Mouse (Mus musculus) heart, adult 18-20 months (tissue): ENCODE measurements around the gene Gak. TPM values are rescaled to one million over a fixed set of nuclear protein-coding genes. Genes with fewer than 3 reads are reported as not detected.
"Not testable (repeated sequence)": the region's sequence is repeated elsewhere in the genome, so short reads cannot be mapped to it uniquely, and the experiment has no call there.

Experiments used
- DNase-seq, 2 experiments: peaks; one replicate each; pipeline ENCODE4 v3.0.0; 2021 to 2022; ENCODE audit warnings: mixed read lengths in 1 of 2
- total RNA-seq, 2 experiments: library from RNA; stranded (reverse); gene quantifications; 2 replicates each; pipeline ENCODE4 v1.2.3; 2021

Gene Gak
- total RNA-seq, 2 experiments from 2014 or later = 18.2 to 21.5 TPM

DNA sequence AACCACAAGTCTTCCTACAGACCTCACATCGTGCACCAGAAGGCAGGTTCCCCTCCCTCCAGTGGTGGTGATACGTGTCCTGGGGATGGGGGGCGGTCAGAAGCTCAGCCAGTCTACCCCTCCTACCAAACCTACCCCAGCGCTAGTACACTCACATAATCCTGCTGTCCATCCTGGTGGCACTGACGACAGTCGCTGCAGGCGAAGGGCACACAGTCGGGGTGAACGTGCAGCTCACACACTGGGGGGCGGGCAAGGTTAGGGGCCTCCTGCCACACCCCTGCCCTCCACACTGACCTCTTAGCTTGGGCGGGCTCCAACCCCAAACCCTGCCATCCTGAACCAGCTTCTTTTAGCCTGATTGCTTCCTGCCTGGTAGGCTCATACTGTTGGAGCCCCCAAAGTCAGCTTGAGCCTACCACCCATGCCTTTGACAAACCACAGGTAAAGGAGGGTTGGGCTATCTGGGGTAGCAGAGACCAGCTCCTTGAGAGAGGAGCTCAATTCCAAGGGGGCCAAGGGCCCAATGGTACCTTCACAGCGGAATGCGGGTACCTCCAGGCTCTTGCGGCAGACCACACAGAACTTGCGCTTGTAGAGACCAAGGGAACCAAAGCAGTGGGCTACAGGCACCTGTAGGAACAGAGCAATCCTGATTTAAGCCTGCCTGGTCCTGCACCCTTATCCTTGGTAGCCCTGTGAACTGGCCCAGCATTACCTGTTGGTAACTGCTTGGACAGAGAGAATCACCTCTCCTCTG lies 26.5 kb upstream of the Gak start:
- no peak for DNase-seq

DNA sequence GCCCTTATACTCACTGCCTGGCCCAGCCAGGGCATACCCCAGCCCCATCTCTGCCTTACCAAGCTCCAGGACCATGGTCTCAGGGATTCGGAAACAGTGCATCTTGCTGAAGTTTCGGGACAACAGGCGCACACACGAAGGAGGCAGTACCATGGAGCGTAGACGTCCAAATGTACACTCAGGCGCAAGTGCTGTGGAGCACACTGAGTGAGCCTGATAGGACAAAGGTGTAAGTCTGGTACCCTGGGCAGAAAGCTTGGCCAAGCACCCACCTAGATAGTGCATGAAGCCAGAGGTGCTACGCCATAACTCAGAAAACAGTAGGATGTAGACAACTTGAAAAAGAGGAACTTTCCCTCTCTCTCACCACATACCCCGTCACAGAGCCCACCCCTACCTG lies 25.8 kb upstream of the Gak start:
- DNase-seq = no peak

DNA sequence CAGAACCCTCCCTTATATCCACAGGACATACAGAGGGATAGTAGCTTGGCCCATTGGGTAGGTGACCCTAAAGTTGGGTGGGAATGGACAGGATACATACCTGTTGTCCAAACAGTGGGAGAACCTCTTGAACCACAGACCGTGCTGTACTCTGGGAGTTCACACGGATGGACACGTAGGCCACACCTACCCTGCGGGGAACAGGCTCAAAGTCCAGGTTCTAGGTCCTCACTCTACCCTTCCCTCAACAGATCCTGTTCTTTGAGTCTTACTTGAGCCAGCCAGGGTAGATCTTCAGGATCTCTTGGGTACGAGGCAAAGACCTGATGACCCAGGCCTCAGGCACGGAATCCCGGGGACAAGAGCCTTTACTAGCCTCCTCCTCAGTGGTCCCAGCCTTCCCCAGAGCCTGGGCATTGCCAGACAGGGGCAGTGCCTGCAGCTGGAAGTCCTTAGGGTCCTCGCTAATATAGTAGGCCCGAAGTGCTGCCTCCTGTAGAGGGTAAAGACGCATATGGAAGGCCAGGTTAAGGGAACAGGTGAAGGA lies 25.0 kb upstream of the Gak start:
- no peak for DNase-seq

DNA sequence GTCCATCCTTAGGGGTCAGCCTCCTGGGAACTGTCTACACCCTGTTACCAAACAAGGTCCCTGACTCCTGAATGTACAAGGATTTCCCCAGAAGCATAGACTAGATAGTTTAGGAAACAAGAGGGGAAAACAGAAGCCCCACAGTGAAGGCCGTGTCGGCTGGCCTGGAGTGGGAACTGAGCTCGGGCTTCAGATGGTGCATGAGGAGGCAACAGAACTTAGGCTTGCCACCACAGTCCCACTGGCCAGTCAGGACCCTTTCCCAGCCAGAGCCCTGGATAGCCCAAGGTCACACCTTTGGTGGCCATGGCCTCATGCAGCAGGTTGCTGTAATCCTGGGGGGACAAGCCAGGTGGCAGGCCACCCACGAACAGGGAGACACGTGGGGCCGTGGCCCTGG lies 23.8 kb upstream of the Gak start:
- no peak for DNase-seq

DNA sequence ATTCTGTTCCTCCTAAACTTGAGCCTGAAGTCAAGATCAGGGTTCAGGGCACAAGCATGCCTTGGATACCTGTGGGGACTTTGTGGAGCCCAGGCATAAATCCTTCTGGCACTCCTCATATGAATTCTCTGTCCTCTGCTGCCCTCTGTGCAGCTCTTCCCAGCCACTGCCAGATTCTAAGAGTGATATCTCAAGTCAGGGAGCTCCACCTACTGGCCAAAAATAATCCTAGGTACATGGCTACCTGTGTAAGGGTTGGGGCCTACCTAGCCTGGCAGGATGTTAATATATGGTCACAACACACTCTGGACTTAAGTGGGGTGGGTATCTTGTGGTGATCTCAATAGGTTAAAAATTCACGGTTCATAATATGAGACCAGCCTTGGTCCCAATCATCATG lies 22.3 kb upstream of the Gak start:
- peak; percentile 48 to 64 for DNase-seq

DNA sequence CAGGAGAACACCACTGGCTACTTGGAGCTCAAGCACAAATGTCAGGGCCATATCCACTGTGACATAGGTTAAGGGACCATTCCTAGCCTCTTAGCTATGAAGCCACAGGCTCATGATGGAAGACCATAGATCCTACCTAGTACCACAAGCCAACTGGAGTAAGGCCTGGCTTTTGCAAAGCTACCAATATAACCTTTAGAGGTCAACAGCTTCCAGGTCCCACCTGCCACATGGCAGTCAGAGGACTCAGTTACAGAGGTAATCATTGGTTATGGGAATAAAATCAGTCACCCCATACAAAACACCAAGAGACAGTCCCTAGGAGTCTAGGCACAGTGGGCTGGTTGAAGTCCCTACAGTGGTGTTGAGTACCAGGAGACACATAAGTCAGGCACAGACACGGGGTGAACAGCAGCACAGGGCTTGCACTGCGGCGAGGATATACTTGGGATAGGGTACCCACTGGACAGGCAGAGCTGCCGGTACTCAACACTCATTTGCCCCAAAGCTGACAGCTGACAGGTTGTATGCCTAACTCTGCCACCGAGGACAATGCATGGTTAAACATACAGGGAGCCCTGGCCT lies 21.7 kb upstream of the Gak start:
- DNase-seq = no peak

DNA sequence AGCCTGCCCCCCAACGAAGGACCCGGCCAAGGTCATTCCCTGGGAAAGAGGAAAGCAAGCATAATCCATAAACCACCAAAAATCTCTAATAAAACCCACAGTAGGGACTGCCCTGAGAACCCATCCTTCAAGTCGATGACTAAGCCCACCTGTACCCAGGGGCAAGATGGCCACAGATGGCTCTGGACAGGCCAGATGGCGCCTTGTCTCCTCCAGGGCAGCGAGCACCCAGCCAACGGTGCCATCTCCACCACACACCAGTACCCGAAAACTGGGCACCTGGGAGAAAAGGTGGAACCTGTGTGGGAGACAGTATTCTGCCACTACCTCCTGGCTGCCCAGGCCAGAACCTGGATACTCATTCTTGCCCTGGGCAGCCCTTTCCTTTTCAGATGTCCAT lies 20.8 kb upstream of the Gak start:
- no peak for DNase-seq

DNA sequence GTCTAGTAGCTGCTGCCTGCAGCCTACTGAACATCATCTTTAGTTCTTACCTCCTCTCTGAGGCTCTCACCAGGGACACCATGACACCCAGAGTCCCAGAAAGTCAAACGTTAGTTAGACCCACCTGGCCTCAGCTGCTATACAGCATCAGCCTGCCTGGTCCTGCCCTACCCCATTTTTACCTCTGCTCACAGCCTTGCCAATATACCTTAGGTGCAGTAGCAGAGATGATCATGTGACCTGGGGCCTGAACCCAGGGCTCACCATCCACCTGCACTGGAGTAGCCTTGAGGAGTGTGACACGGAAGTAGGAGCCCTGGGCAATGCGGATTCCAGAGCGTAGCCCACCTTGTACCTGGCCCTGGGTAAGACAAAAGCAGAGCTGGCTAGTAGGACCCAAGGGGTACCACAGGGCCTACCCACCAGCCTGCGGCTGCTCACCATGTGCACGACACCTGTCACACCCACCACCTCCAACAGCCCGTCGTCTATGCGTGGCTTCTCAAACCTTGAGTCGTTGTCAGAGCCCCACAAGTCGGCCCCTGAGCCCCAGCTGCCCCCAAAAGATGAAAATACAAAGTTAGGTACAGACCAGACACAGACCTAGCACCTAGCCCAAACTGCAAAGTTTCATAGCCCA lies 19.5 kb upstream of the Gak start:
- no peak for DNase-seq

DNA sequence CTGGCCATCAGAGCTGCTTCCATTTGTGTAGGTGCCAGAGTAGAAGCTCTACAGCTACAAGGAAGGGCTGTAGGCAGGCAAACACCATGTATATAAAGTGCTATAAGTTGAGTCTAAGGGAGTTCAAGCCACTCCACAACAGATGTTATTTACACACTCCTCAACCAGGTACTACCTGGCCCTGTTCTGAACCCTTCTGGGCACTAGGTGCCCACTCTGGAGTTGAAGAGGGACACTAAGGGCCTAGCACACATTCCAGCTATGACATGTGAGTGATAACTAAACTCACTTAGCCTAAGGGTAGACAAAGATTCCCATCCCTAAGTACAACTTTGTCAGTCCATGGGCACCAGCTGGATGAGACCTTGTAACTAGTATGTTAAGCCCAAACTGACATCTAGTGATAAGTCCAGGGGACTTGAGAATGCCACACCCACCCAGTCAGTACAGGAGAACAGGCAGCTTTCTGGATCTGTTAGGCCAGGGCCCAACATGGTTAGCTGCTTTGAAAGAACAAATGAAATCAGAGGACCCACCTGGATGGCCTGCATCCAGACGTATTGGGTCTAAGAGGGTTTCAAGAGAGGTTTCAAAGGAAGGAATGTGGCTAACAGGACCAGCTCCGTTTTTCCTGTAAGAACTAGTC lies 18.4 kb upstream of the Gak start:
- no peak for DNase-seq

DNA sequence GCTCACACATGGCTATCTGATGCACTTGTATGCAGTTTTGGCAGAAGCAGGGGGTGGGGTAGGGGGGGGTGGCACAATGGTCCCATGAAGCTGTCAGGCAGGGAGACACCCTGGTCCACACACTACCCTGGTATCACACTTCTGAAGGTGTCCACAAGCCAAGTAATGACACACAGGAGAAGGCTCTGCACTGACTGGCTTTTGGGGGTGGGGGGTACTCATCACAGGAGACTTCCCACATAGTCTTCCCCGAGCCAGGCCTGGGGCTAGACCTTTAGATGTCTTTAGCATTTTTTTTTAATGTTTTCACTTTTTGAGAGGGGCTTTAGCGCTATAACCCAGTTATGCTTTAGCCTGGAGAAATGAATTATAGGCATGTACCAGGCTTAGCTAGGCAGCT lies 17.8 kb upstream of the Gak start:
- no peak for DNase-seq

DNA sequence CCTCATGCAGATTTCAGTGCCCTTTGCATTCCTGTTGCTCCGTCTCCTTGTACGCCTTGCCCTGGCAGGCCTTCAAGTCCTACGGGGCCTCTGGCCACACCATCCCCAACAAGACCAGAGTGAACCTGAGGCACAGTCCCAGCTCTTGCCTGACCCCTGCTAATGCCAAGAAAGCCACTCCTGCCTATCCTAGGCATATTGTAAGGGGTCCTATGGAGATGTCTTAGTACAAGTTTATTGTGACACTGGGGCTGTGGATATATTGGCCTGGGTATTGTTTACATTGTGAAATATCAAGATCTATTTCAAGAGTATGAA lies 16.7 kb upstream of the Gak start:
- no peak for DNase-seq

DNA sequence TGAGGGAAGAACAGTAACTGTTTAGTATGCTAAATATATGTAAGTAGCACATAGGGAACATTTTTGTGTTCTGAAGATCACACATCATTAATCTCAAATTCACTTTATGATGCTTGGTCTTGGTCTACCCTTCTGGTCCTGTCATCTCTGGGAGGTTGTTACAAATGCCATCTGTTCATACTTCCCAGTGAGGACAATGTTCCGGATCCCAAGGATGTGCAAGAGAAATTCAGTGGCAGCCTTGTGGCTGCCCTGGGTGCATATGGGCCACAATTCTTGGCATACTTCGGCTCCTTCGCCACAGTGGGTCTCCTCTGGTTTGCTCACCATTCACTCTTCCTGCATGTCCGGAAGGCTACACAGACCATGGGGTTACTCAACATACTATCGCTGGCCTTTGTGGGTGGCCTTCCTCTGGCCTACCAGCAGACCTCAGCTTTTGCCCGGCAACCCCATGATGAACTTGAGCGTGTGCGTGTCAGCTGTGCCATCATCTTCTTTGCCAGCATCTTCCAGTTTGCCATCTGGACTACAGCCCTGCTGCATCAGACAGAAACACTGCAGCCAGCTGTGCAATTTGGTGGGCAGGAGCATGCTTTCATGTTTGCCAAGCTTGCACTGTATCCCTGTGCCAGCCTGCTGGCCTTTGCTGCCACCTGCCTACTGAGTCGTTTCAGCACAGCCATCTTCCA lies 16.2 kb upstream of the Gak start:
- no peak for DNase-seq

DNA sequence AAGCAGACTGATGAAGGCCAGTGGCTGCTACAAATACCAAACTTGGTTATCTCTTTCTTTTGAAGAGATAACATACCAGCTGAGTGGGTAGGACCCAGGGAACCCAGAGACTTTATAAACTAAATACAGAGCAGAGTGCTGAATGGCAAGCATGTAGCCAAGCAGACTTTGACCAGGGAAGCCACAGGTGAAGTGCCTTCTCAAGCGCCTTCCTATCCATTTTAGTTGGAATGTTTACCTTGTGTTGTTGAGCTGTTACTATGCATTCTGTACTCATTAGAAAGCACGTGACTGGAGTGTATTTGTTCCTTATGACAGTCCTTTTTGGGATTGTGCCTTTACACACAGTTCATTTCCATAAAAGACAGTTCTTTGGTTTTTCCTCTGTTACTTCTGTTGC lies 14.1 kb upstream of the Gak start:
- DNase-seq = no peak

DNA sequence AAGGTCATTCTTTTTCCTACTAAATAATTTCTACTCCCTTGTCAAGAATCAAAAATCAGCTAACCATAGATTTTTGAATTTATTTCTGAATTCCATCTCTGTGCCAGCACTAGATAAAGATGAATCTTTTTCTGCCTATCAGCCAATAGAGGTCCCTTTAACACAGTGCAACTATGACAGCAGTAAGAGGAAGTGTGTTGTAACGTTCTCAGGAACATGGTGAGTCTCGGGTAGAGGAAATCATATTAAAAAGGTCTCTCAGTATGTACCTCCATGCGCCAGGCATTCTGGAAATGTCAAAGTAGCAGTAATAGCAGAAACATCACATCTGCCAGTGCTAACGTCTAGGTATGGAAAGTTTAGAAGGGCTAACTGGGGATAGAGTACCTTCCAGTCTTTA lies 6.6 kb upstream of the Gak start:
- DNase-seq = no peak

DNA sequence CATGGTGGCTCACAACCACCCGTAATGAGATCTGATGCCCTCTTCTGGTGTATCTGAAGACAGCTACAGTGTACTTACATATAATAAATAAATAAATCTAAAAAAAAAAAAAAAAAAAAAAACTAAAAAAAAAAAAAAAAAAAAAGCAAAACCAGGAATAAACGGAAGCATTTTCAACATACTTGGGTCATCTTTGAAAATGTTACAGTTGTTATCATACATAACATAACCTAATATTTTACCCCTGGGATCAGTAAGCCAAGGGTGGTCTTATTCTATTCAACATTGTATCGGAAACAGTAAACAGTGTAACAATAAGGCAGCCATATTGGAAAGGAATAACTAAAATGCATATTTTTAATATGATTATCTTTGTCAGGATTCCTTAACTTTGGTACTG lies 4.5 kb upstream of the Gak start:
- DNase-seq = not testable (repeated sequence)

DNA sequence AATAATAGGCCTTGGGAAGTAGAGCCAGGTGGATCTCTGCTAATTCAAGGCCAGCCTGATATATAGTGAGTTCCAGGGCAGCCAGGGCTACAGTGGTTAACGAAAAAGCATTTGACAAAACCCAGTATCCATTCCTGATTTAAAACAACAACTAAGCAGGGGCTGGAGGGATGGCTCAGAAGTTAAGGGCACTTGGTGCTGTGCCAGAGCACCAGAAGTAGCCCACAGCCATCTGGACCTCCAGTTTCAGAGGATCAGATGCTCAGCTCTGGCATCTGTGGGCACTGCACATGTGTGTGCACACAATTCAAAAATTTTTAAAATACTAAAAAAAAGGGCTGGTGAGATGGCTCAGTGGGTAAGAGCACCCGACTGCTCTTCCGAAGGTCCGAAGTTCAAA lies 4.1 kb upstream of the Gak start:
- no peak for DNase-seq

DNA sequence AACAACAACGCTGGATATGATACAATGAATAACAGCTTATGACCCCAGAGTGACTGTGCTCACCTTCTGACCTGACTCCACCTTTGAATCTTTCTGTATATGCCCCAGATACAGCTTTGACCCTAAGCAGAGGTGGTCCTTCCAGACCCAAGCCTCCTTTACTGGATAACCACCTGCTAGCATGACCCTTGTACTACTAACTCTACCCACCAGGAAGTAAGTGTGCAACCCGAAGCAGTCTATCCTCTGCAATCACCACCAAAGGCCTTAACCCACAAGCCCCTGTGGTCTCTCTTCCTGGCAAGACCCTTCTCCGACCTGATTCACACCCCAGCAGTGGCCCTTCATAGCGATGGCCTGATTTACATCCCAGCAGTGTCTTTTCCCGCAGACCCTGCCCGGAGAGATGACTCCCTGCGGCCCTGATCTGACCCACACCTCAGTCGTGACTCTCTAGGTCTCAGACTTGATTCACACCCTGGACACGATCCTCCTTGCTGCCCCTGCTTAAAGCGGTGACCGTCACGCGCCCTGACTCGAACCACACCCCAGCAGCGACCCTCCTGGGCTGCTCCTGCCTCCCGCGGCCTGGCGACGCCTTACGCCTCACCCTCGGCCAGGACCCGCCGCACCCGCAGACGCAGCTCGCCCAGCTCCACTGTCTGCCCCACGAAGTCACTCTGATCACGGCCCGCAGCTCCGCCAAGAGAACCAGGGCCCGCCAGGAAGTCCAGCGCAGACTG lies 493 bp downstream of the Gak start:
- DNase-seq = no peak

DNA sequence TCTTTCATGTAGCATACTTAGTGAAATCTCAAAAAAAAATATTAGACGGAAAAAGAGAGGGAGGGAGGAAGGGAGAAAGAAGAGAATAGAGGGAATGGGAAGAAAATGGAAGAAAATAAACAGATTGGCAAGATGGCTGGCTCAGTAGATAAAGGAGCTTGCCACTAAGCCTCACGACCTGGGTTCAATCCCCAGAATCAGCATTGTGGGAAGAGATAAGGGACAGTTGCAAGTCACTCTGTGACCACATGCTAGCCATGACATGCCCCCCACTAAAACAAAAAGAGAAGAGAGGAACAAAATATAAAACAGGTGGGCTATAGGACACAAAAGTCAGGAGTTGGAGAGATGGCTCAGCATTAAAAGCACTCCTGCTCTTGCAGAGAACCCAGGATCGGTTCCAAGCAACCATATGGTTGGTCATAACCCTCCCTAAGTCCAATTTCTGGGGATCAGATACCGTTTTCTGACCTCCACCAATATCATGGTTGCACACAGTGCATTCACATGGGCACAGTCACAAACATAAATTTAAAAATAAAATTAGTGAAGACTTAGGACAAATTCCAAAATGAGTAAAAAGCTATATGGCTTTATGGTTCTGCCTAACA lies 3.4 kb downstream of the Gak start:
- DNase-seq = no peak

DNA sequence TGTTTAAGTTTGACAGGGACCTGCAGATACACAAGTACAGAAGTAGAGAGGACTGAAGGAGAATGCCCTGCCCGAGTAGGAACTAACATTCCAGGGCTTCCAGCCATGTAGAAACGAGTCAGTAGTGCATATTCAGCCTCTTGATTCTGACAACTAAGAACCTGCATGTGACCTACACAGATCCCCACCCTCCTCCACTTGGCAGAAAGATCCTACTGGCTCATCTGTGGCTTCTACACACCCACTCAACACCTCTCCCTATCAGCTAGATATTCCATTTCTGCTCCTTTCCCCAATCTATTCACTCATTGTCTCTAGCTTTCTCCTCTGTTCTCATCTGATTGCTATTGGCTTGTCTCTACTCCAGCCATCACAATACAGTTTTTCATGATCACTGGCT lies 7.7 kb downstream of the Gak start:
- DNase-seq = peak; percentile 32 to 40

DNA sequence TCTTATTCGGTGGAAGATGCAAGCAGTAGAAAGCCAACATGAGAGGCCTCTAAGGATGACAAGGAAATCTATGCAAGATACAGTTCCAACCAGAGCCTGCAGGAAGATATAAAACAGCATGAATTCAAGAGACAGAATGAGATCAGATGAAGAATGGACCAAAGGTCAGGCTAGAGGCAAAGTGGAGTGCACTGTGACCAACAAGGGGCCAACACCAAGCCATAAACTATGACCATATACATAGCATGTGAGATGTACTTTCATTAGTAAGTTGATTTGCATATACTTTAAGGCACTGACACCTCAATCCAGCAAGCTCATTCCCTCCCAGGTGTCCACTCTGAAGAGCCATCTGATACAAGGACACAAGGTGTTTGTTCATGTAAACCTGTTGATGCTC lies 19.1 kb downstream of the Gak start:
- no peak for DNase-seq

DNA sequence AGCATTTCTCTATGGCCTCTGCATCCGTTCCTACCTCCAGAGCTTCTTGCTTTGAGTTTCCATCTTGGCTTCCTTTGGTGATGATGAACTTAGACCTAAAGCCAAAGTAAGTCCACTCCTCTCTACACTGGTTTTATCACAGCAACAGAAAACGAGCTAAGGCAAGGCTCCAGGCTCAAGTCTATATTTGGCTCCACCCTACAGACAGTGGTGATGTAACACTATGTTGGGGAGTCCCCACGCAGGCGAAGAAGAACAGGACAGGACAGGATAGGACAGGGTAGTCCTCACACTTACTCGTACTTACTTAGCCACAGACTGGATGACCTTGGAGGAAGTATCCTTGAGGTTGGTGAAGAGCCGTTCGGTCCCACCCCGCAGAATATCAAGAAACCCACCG lies 27.0 kb downstream of the Gak start:
- no peak for DNase-seq

DNA sequence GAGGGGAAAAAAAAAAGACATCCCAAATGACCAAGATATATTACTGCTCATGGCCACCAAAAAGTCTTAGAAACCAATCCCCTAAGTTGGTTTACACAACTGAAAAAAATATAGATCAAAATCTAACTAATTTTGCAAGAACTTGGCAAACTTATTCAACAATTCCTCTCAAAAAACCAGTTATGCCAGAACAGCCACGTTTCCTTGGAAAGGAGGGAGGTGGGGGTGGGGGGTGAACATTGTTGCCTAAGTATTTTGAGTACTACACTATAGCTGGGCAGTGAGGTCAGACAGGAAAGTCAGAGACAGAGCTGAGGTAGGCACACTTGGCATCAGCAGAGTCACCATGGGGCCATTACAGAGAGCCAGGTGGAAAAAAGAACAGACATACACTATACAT lies 29.6 kb downstream of the Gak start:
- no peak for DNase-seq
